Mouse (Mus musculus): Measurements from ENCODE around the gene Irf1.

GRCm38 (mm10) chr11:53734431-53734830 is 35.4 kb upstream of the Irf1 start:
- TF ChIP-seq CTCF (IDR thresholded peaks at IDR 0.05; ENCODE audit: borderline replicate concordance, insufficient read depth, low read depth, low read length) (no peak), POLR2A (IDR thresholded peaks at IDR 0.05; ENCODE audit: borderline replicate concordance, insufficient read depth, low read length) (no peak)

Measured in cerebellum, adult 2 months (tissue).